Comparison of ENCODE assay signal across 21 mouse cellular contexts in the genomic region with DNA sequence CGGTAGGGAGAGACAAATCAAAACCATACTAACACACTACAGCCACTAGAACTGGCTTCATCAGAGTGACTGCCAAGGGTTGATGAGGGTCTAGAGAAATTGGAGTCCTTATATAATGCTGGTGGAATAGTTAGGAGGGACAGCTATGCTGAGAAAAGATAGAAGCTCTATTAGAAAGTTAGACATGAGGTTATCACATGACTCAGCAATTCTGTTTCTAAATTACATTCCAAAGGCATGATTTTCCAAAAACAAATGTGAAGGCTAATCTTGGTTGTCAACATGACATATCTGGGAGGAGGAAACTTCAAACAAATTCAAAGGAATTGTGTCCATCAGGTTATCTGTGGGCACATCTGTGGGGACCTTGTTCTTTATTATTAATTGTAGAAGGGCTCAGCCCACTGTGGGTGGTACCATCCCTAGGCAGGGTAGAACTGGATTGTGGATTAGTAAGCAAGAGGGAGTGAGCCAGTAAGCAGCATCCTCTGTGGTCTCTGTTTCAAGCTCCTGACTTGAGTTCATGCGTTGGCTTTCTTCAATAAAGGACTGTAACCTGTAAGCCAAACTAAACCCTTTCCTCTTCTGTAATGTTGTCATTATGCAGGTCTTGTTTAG. TPM values are rescaled to one million over a fixed set of nuclear protein-coding genes. Genes with fewer than 3 reads are reported as not detected.
DNase-seq lines count a peak whose midpoint lies in the region; ATAC-seq and TF ChIP-seq lines count a peak whose summit lies in the region.
"Had no signal": no experiment of that assay in that cellular context is flagged by ENCODE, and none has a peak within 500 bp of the region (broad histone marks: within the 10 kb centered on the region; RNA-seq: fewer than 3 reads in every experiment).

No protein-coding gene starts in this region.

- no peak overlapping the region for H3K9ac ChIP-seq in liver, adult 2 months (ENCODE audit: low read depth, low read length)
- H3K9ac ChIP-seq in stomach, postnatal 0 days (ENCODE audit: low read length): no peak overlapping the region
- H3K9ac ChIP-seq: neural tube, embryonic 15.5 days had no signal

- no peaks in the 10 kb centered on the region for H3K27me3 ChIP-seq in liver, adult 2 months (ENCODE audit: control insufficient read depth, insufficient read depth, low read length)
- no peaks in the 10 kb centered on the region for H3K27me3 ChIP-seq in stomach, postnatal 0 days (ENCODE audit: control insufficient read depth, insufficient read depth, low read length)
- H3K27me3 ChIP-seq: neural tube, embryonic 15.5 days had no signal

- peak; percentile 57 for DNase-seq in adrenal gland, adult 2 months
- DNase-seq in adrenal gland, postnatal 36 days: peak; percentile 50 to 51
- DNase-seq in liver, adult 2 months (ENCODE audit: extremely low read depth, low read depth, low spot score): no peak
- no peak for DNase-seq in stomach, postnatal 0 days (ENCODE audit: low spot score)
- no peak for DNase-seq in layer of hippocampus, postnatal 36 days
- DNase-seq in layer of hippocampus, adult 18-20 months (ENCODE audit: low spot score in 2 of 2): no peak
- DNase-seq in thymus, postnatal 10 days (ENCODE audit: low spot score in 2 of 2): no peak
- DNase-seq: cerebellum, adult 18-20 months; cerebellum, postnatal 36 days; heart, adult 11 months; kidney, adult 9 months; lung, adult 18-20 months; right cerebral cortex, postnatal 4 days had no signal

- H3K9me3 ChIP-seq in stomach, postnatal 0 days (ENCODE audit: control insufficient read depth, low read length): no peaks in the 10 kb centered on the region
- H3K9me3 ChIP-seq: neural tube, embryonic 15.5 days had no signal

- H3K4me1 ChIP-seq in liver, adult 2 months (ENCODE audit: control insufficient read depth, insufficient read depth, low read length): peaks cover 9% of the 10 kb centered on the region; the same call in 1 of the 2 replicates
- H3K4me1 ChIP-seq in stomach, postnatal 0 days (replicated peaks; ENCODE audit: control insufficient read depth, insufficient read depth): peaks cover 4% of the 10 kb centered on the region; the same call in 1 of the 2 replicates

- TF ChIP-seq POLR2A in liver, adult 2 months (IDR thresholded peaks at IDR 0.05; ENCODE audit: extremely low read depth, insufficient read depth, low read length): no peak

- H3K4me3 ChIP-seq in liver, adult 2 months (ENCODE audit: insufficient read depth, low read depth, low read length): no peak overlapping the region
- no peak overlapping the region for H3K4me3 ChIP-seq in stomach, postnatal 0 days (ENCODE audit: low read depth, low read length)
- H3K4me3 ChIP-seq: neural tube, embryonic 15.5 days had no signal

- no peaks in the 10 kb centered on the region for H3K79me2 ChIP-seq in liver, adult 2 months (ENCODE audit: control insufficient read depth, insufficient read depth, low read length)

- H3K36me3 ChIP-seq in liver, adult 2 months (ENCODE audit: control insufficient read depth, insufficient read depth, low read length): peaks cover 2% of the 10 kb centered on the region; the same call in 1 of the 2 replicates
- H3K36me3 ChIP-seq in stomach, postnatal 0 days (ENCODE audit: control insufficient read depth, insufficient read depth, low read length): no peaks in the 10 kb centered on the region
- H3K36me3 ChIP-seq: neural tube, embryonic 15.5 days had no signal

- H3K4me2 ChIP-seq in stomach, postnatal 0 days (replicated peaks; ENCODE audit: low read depth): no peak overlapping the region
- H3K4me2 ChIP-seq: neural tube, embryonic 15.5 days had no signal

- H3K27ac ChIP-seq in liver, adult 2 months (replicated peaks; ENCODE audit: insufficient read depth, low read depth, low read length): peak overlapping the region; percentile 8; the same call in 1 of the 2 replicates
- 0 out of 2 replicates have a peak overlapping the region, but pooled peaks have one; percentile 30 for H3K27ac ChIP-seq in stomach, postnatal 0 days (replicated peaks)
- H3K27ac ChIP-seq: neural tube, embryonic 15.5 days had no signal

- WGBS in liver, adult 2 months: 56% methylated on average over 2 of the region's 2 CpGs
- 42% methylated on average over 2 of the region's 2 CpGs for WGBS in stomach, postnatal 0 days

- no peak for TF ChIP-seq EP300 in stomach, postnatal 0 days (optimal IDR thresholded peaks at IDR 0.05)

- no peak for TF ChIP-seq CTCF in liver, adult 2 months (IDR thresholded peaks at IDR 0.05; ENCODE audit: low read depth, low read length)
- TF ChIP-seq CTCF in stomach, postnatal 0 days (IDR thresholded peaks at IDR 0.05; ENCODE audit: low read depth): no peak

- 0 out of 2 replicates have a peak, but pooled peaks have one; percentile 32 for ATAC-seq in stomach, postnatal 0 days (ENCODE audit: low FRiP score, low TSS enrichment)
- ATAC-seq: inflammation-experienced regulatory T-cells, adult 6 months had no signal

RNA-seq across cellular contexts. Expression of a gene that starts 10.4 kb away (rescaled TPM):
- not detected for total RNA-seq in adrenal gland, adult 2 months (2021)
- polyA plus RNA-seq in adrenal gland, adult 2 months (2012; rRNA removed): not detected in 2 replicates
- total RNA-seq in adrenal gland, postnatal 36 days (2021): not detected
- total RNA-seq in liver, adult 2 months (2014; rRNA removed): not detected in 2 replicates
- not detected in 2 replicates for polyA plus RNA-seq in liver, adult 2 months (2012; rRNA removed)
- polyA plus RNA-seq in stomach, postnatal 0 days (2015; fragmentation: Nextera tagmentation; extraction: Ambion mirVana): 0.52 TPM in 1 of 2 replicates, not detected in the other
- not detected for total RNA-seq in layer of hippocampus, postnatal 36 days (2021)
- total RNA-seq in layer of hippocampus, adult 18-20 months (2021): not detected
- total RNA-seq: hematopoietic stem cell, adult 5-6 weeks; layer of hippocampus, postnatal 25 days; left cerebral cortex, postnatal 36 days had no signal
- polyA plus RNA-seq: embryonic facial prominence, embryonic 11.5 days; heart, embryonic 14.5 days; inflammation-experienced regulatory T-cells, adult 6 months; large intestine, adult 2 months; neural tube, embryonic 15.5 days had no signal

Comparison
In these comparisons a context has a peak if more than half of its experiments do, and no peak if none do; other contexts are left out.
1. DNase-seq: peak in adrenal gland, adult 2 months (single experiment) and adrenal gland, postnatal 36 days (2 of 2); none in liver, adult 2 months (single experiment), stomach, postnatal 0 days (single experiment), layer of hippocampus, postnatal 36 days (0 of 2), layer of hippocampus, adult 18-20 months (0 of 2) and thymus, postnatal 10 days (0 of 2).